Mouse (Mus musculus) neural tube, embryonic 13.5 days (tissue): ENCODE data around the gene Prokr1. TPM values are rescaled to one million over a fixed set of nuclear protein-coding genes. Genes with fewer than 3 reads are reported as not detected.
"Not testable (repeated sequence)": the region's sequence is repeated elsewhere in the genome, so short reads cannot be mapped to it uniquely, and the experiment has no call there.

Source experiments
- ATAC-seq: fragments of 200-750 bp; cut with Nextera tagmentation; 2 replicates; pipeline ENCODE4 v1.8.0; 2017; ENCODE audit warnings: low read depth, mild to moderate bottlenecking, moderate TSS enrichment, moderate library complexity
- H3K27ac ChIP-seq: fragments of 300-500 bp; sonication (generic); replicated peaks from 2 replicates; pipeline ENCODE4 v1.5.1; 2015; ENCODE audit warnings: moderate library complexity, mild to moderate bottlenecking, inconsistent platforms
- H3K27me3 ChIP-seq: fragments of 300-500 bp; sonication (generic); 2 replicates; pipeline ENCODE4 v1.6.1; 2015; ENCODE audit warnings: mild to moderate bottlenecking, inconsistent platforms
- H3K36me3 ChIP-seq: fragments of 300-500 bp; sonication (generic); 2 replicates; pipeline ENCODE4 v1.6.1; 2015; ENCODE audit warnings: mild to moderate bottlenecking, inconsistent platforms
- H3K4me1 ChIP-seq: fragments of 300-500 bp; sonication (generic); replicated peaks from 2 replicates; pipeline ENCODE4 v1.6.1; 2015; ENCODE audit warnings: inconsistent platforms
- H3K4me2 ChIP-seq: fragments of 300-500 bp; sonication (generic); 2 replicates; pipeline ENCODE4 v1.6.1; 2015; ENCODE audit warnings: inconsistent platforms, mild to moderate bottlenecking, moderate library complexity
- H3K4me3 ChIP-seq: fragments of 300-500 bp; sonication (generic); 2 replicates; pipeline ENCODE4 v1.5.1; 2015; ENCODE audit warnings: mild to moderate bottlenecking, inconsistent platforms
- H3K9ac ChIP-seq: fragments of 300-500 bp; sonication (generic); 2 replicates; pipeline ENCODE4 v1.6.1; 2015; ENCODE audit warnings: moderate library complexity, mild to moderate bottlenecking, inconsistent platforms
- H3K9me3 ChIP-seq: fragments of 300-500 bp; sonication (generic); 2 replicates; pipeline ENCODE4 v1.6.1; 2016; ENCODE audit warnings: inconsistent platforms
- WGBS: fragments of 180-500 bp; shearing (Covaris S2); methylation state at CpG from one replicate; pipeline ENCODE4 v1.1.7; 2015; 5-methylcytosine and 5-hydroxymethylcytosine counted together
- polyA plus RNA-seq: library from polyadenylated mRNA; unstranded; fragments of >200 nt; fragmentation: Nextera tagmentation; extraction: Ambion mirVana; gene quantifications from 2 replicates; pipeline ENCODE4 v1.2.1, GENCODE M21; 2015

The Prokr1 gene
- polyA plus RNA-seq, 1 experiment from 2014 or later = 5.7 TPM

DNA sequence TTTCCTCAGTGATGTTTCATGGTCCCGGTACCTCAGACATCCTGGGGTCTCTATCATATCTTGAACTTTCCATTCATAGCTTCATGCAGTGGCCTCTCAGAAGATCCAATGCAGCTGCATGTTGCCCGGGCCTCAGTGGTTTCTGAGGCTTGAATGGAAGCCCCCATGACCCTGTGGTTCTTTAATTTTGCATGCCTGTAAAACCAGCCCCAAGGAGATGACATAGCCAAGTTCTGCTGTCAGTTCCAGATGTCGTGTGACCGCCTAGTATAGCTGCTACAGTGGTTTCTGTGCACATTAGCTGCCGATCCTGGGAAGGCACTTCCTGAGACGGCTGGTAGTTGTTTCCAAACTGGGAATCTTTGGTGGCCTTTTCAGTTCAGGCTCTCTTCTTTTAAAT, 3.6 kb upstream of the Prokr1 start:
- H3K36me3 ChIP-seq = no peaks in the 10 kb centered on the region
- no peak overlapping the region for H3K27ac ChIP-seq
- H3K9ac ChIP-seq = no peak overlapping the region
- H3K9me3 ChIP-seq = no peaks in the 10 kb centered on the region
- peaks cover 11% of the 10 kb centered on the region for H3K27me3 ChIP-seq
- no peak overlapping the region for H3K4me3 ChIP-seq
- H3K4me1 ChIP-seq = peaks cover 27% of the 10 kb centered on the region
- no peak for ATAC-seq
- H3K4me2 ChIP-seq = no peak overlapping the region
- WGBS = 83% methylated on average over 6 of the region's 6 CpGs

DNA sequence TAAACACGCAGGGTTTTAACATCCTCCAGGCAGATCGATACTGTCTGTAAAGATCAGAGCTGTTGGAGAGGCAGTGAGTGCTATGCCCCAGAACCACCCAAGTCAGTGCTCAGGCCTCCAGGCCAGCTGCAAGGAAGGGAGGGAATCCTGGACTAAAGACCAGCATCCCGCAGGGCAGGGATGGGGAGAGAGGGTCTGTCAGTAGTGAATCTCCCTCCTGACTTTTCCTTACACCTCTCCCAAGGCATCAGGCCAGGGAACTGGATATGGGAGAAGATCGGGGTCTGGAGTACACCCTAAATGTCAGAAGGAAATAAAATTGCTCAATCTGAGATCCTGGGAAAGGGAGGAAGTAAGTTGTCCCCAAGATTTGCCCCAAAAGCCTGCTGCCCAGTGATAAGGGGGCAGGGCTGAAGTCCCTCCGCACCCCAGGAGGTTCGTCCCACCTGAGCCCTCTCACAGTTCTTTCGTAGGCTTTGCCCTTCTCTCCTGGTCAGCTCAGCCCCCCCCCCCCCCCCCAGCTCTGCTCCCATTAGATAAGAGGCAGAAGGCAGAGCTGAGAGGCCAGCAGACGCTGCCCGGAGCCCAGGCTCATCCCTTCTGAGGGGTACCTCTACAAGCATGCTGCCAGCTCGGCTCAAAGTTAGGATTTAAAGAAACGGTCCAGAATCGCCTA, 687 bp downstream of the Prokr1 start:
- Histone ChIP-seq H3K27ac (0 out of 2 replicates have a peak overlapping the region, but pooled peaks have one; percentile 0), H3K36me3 (no peaks in the 10 kb centered on the region), H3K4me1 (peaks cover 37% of the 10 kb centered on the region), H3K4me2 (peak overlapping the region; percentile 93), H3K27me3 (peaks cover 20% of the 10 kb centered on the region), H3K9ac (peak overlapping the region; percentile 71), H3K9me3 (no peaks in the 10 kb centered on the region), H3K4me3 (peak overlapping the region; percentile 45)
- 16% methylated on average over 12 of the region's 12 CpGs for WGBS
- peak; percentile 34; the same call in 1 of the 2 replicates for ATAC-seq

DNA sequence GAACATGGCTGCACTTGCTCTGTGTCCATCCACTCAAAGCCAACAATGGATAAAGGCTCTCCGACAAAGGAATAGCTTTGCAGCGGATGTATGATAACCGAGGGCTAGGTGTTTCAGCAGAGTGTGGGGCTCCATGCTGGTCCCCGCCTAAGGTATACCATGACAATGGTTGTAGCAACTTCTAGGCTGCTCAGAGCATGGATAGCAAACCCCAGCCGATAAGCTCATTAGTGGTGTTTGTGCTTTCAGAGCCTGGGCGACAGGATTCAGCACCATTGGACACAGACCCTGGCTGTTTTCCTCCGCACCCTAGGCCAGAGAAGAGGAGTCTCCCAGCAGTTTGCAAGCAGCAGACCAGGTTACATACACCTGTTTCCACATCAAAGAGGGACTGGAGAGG, 6.6 kb downstream of the Prokr1 start:
- Histone ChIP-seq H3K4me1 (peaks cover 18% of the 10 kb centered on the region), H3K4me3 (no peak overlapping the region), H3K4me2 (no peak overlapping the region), H3K27me3 (peaks cover 7% of the 10 kb centered on the region), H3K9me3 (no peaks in the 10 kb centered on the region), H3K27ac (no peak overlapping the region), H3K36me3 (peaks cover 4% of the 10 kb centered on the region; the same call in 1 of the 2 replicates), H3K9ac (no peak overlapping the region)
- no peak for ATAC-seq
- WGBS = 91% methylated on average over 7 of the region's 7 CpGs

DNA sequence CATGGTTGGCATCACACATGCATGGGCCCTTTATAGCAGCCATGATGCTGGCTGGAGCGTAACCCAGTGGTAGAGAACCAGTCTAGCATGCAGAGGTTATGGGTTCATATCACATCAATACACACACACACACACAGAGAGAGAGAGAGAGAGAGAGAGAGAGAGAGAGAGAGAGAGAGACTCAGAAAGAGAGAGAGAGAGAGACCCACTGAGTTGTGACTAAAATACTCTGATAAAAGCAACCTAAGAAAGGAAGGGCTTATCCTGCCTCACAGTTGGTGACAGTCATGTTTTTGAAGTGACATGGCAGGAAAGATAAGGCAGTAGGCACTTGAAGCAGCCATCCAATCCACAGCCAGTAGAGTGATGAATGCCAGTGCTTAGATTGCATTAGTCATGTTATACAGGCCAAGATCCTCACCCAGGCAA, 7.3 kb downstream of the Prokr1 start:
- WGBS = 85% methylated on average over 1 of the region's 1 CpGs
- Histone ChIP-seq H3K4me1 (peaks cover 17% of the 10 kb centered on the region), H3K9me3 (no peaks in the 10 kb centered on the region), H3K9ac (no peak overlapping the region), H3K27me3 (no peaks in the 10 kb centered on the region), H3K4me2 (no peak overlapping the region), H3K4me3 (no peak overlapping the region), H3K36me3 (peaks cover 4% of the 10 kb centered on the region; the same call in 1 of the 2 replicates), H3K27ac (no peak overlapping the region)
- ATAC-seq = no peak

DNA sequence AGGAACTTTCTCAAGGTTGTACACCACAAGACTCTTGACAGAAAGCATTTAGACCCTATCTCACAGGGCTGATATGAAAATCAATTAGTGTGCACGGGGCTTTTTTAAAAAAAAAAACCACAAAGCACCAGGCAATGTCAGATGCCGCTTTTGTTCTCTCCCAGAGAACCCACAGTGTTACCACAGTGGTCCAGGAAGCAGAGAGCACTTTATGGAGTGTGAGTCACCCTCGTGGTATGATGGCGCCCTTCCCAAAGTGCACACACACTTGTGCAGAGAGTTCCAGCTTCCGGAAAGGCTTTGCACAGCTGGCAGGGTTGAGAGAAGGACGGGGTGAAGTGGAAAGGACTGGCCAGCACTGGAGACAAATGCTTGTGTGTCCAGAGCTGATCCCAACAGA, 8.1 kb downstream of the Prokr1 start:
- Histone ChIP-seq H3K27ac (no peak overlapping the region), H3K4me1 (peaks cover 11% of the 10 kb centered on the region; the same call in 1 of the 2 replicates), H3K9me3 (no peaks in the 10 kb centered on the region), H3K9ac (no peak overlapping the region), H3K4me3 (no peak overlapping the region), H3K4me2 (no peak overlapping the region), H3K36me3 (peaks cover 4% of the 10 kb centered on the region; the same call in 1 of the 2 replicates), H3K27me3 (no peaks in the 10 kb centered on the region)
- 77% methylated on average over 6 of the region's 6 CpGs for WGBS
- ATAC-seq = no peak

DNA sequence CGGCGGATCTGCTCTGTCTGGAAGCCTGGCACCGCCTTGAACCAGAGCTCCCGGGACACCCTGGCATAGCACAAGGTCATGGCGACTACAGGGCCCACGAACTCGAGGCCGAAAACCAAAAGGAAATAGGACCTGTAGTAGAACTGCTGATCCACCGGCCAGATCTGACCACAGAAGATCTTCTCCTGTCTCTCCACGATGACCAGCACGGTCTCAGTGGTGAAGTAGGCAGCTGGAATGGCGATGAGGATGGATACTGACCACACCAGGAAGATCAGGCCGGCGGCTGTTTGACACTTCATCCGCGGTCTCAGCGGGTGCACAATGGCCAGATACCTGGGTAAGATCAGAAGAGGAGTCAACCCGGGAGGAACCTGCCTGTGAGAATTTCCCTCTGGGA, 9.0 kb downstream of the Prokr1 start:
- Histone ChIP-seq H3K4me2 (no peak overlapping the region), H3K4me1 (peaks cover 2% of the 10 kb centered on the region; the same call in 1 of the 2 replicates), H3K36me3 (peaks cover 4% of the 10 kb centered on the region; the same call in 1 of the 2 replicates), H3K27me3 (no peaks in the 10 kb centered on the region), H3K4me3 (no peak overlapping the region), H3K27ac (no peak overlapping the region), H3K9ac (no peak overlapping the region), H3K9me3 (no peaks in the 10 kb centered on the region)
- 90% methylated on average over 18 of the region's 18 CpGs for WGBS
- ATAC-seq = no peak

DNA sequence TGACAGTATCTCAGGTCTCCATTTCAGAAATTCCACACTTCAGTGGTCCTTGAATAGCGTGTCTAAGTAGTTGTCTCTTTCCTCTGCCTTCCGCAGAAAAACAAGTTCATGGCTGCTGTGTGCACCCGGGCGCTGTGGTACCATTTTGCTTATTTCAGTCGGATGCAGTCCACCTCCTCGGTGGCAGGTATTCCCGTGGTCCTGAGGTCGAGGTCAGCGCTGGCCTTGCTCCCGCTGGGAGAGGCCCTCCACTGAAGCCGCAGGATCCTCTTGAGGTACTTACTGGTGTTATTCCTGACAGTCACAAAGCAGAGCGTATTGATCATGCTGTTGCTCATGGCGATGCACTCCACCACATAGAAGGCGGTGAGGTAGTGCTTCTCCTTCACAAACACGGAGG, 9.5 kb downstream of the Prokr1 start:
- no peak for ATAC-seq
- H3K4me1 ChIP-seq = no peaks in the 10 kb centered on the region; the same call in 1 of the 2 replicates
- H3K9ac ChIP-seq = no peak overlapping the region
- no peaks in the 10 kb centered on the region for H3K9me3 ChIP-seq
- 85% methylated on average over 15 of the region's 15 CpGs for WGBS
- no peak overlapping the region for H3K4me3 ChIP-seq
- peaks cover 4% of the 10 kb centered on the region; the same call in 1 of the 2 replicates for H3K36me3 ChIP-seq
- H3K4me2 ChIP-seq = no peak overlapping the region
- H3K27me3 ChIP-seq = no peaks in the 10 kb centered on the region
- no peak overlapping the region for H3K27ac ChIP-seq

DNA sequence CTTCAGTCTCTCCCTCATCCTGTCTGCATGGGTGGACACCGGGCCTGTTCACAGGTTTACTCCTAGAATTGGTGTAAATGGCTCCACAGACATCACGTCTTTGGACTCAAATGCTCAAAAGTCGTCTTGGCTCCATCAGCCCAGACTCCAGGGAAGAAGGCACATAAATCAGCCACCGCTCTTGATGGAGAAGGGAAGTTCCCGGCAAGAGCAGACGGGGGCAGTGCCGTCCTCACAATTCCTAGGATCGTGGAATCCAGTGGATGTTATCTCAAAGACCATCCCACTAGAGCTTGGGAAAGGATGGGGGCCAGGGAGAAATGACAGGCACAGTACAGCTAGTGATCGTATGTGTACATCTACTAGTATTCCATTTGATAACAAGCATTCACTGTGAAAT, 12.3 kb downstream of the Prokr1 start:
- WGBS = 34% methylated on average over 9 of the region's 9 CpGs
- no peak for ATAC-seq

DNA sequence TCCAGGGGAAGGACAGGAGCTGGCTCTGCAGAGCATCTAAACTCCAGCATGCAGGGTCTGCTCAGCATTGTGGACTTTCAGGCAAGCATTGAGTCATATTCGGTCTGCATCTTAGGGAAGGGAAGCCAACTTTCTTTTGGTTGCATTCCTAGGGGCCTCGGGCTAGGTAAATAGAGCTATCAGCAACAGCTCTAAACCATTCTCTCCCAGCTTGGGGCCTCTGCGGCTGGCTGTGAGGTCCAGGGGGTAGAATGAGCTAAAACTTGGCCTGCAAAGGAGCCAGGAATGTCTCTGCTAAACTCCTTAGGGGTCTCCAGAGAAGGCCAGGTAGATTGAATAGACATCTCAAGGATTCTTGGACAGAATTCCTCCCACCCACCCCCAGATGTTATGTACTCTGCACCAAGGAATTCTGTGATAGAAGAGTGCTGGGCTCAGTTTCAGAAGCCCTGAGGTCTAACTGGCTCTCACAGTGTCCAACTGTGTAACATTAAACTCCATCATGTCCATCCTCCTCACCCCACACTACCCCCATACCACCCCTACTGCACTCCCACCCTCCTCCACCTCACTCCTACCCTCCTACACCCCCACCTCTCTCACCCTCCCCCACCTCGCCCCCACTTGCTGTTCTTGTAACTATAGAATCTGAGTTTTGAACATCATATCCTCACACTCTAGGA, 13.8 kb downstream of the Prokr1 start:
- no peak for ATAC-seq
- WGBS = 37% methylated on average over 4 of the region's 4 CpGs
- Histone ChIP-seq H3K27me3 (no peaks in the 10 kb centered on the region), H3K36me3 (peaks cover 4% of the 10 kb centered on the region; the same call in 1 of the 2 replicates), H3K4me2 (no peak overlapping the region), H3K9ac (no peak overlapping the region; the same call in 1 of the 2 replicates), H3K4me1 (no peaks in the 10 kb centered on the region; the same call in 1 of the 2 replicates), H3K27ac (no peak overlapping the region), H3K4me3 (no peak overlapping the region), H3K9me3 (no peaks in the 10 kb centered on the region)

More for the DNA sequence above, 12.3 kb downstream of the Prokr1 start:
- Histone ChIP-seq H3K27me3 (no peaks in the 10 kb centered on the region), H3K4me3 (no peak overlapping the region), H3K4me1 (no peaks in the 10 kb centered on the region; the same call in 1 of the 2 replicates), H3K36me3 (peaks cover 4% of the 10 kb centered on the region; the same call in 1 of the 2 replicates), H3K4me2 (no peak overlapping the region), H3K9me3 (no peaks in the 10 kb centered on the region), H3K27ac (no peak overlapping the region), H3K9ac (no peak overlapping the region)

DNA sequence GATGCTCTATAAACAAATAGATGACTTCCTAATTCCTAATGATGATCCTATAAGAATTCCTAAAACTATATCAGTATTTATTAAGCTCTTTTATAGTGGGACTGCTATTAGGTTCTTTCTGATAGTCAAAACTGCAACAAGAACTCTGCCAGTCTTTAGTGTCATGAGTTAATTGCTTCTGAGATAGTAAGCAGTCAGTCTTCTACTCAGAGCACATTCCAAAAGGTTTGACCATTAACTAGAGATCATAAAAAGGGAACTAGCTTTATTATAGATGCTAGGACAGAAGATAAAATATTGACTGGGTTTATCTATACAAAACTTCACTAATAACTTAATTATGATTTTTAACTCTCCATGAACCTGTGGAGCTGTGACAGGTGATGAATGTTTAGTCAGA, 18.7 kb downstream of the Prokr1 start:
- not testable (repeated sequence) for H3K36me3 ChIP-seq, H3K9ac ChIP-seq, H3K4me2 ChIP-seq, H3K9me3 ChIP-seq, ATAC-seq, H3K27ac ChIP-seq, H3K4me1 ChIP-seq, H3K4me3 ChIP-seq, H3K27me3 ChIP-seq

DNA sequence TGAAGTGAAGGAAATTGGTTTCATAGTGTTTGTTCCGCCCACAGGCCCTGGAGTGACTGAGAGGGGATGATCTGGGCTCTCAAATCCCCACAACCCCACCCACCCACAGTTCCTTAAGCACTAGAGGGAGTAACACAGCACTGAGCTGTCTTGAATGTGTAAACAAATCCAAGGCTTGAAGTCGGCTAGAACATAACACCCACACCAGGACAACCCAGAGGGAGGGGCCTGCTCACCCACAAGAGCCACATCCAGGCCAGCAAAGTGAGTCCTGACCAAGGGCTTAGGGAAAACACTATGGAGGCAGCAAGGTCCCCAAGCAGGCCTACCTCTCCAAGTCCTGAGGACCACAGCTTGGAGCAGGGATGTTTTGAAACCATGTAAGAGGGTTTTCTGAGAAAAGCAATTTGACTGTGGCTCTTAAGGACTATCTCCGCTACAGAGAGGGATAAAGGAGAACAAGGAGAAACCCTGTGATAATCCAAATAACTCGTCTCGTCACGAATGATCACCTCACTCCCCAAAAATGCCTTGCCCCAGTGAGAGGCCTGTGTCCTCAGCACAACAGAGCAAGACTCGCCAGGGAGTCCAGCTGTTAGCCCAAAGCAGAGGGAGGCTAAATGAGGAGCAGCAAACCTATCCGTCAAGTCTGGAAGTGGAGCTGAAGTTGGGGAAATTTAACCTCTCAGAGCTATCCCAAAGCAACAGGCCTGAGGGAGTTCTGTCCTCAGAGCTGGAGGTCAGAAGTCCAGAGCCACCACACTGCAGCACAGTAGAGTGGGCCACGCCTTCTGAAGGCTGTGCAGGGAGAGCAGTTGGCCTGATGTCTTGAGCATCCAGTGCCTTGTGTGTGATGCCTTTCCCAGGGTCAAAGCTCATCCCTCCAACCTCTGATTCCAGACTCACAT, 22.6 kb downstream of the Prokr1 start:
- no peak overlapping the region for H3K4me2 ChIP-seq
- no peaks in the 10 kb centered on the region for H3K4me1 ChIP-seq
- H3K27ac ChIP-seq = no peak overlapping the region
- H3K36me3 ChIP-seq = no peaks in the 10 kb centered on the region
- ATAC-seq = no peak
- no peak overlapping the region for H3K9ac ChIP-seq
- no peak overlapping the region for H3K4me3 ChIP-seq
- H3K9me3 ChIP-seq = no peaks in the 10 kb centered on the region
- WGBS = 65% methylated on average over 9 of the region's 9 CpGs
- no peaks in the 10 kb centered on the region for H3K27me3 ChIP-seq

DNA sequence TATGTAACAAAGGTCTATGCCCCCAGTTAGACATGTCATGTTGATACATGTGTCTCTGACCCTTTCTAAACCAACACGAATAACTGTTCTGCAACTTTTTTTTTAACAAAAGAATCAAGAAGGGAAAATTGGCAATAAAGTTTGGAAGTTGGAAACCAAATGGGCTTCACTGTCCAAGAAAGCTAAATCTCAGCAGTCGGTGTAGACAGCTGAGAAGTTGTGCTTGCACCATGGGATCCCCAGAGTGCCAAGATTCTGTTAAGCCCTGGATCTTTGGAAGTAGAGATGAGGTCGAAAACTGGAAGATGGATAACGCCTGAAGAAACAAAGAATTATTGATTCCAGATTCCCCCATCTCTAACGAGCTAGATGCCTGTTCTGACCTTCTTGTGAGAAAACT, 25.4 kb downstream of the Prokr1 start:
- Histone ChIP-seq H3K4me2 (no peak overlapping the region), H3K4me3 (no peak overlapping the region), H3K27ac (no peak overlapping the region), H3K9ac (no peak overlapping the region), H3K9me3 (no peaks in the 10 kb centered on the region), H3K27me3 (no peaks in the 10 kb centered on the region), H3K36me3 (no peaks in the 10 kb centered on the region), H3K4me1 (no peaks in the 10 kb centered on the region)
- no peak for ATAC-seq
- WGBS = 82% methylated on average over 5 of the region's 5 CpGs
